Mouse (Mus musculus): Measurements from ENCODE around the gene Clec5a. TPM values are rescaled to one million over a fixed set of nuclear protein-coding genes. Genes with fewer than 3 reads are reported as not detected.
"Not testable (repeated sequence)": the region's sequence is repeated elsewhere in the genome, so short reads cannot be mapped to it uniquely, and the experiment has no call there.

Gene Clec5a
- polyA plus RNA-seq, 1 experiment from 2014 or later, result 1.4 TPM

- Histone ChIP-seq H3K9me3 (ENCODE audit: low read depth, low read length) (no peaks in the 10 kb centered on the region), H3K4me2 (no peak overlapping the region), H3K4me3 (ENCODE audit: low read depth, low read length) (no peak overlapping the region), H3K9ac (no peak overlapping the region), H3K27me3 (ENCODE audit: insufficient read depth, low read length) (no peaks in the 10 kb centered on the region), H3K36me3 (ENCODE audit: insufficient read depth) (no peaks in the 10 kb centered on the region), H3K4me1 (ENCODE audit: insufficient read depth) (no peaks in the 10 kb centered on the region), H3K27ac (ENCODE audit: low read depth) (no peak overlapping the region)
- no peak for ATAC-seq (ENCODE audit: insufficient read depth)
- no peak for DNase-seq
- no peak for TF ChIP-seq CTCF (IDR thresholded peaks at IDR 0.05; ENCODE audit: low read depth)
Measured at GRCm38 (mm10) chr6:40607431-40607830, 21.8 kb upstream of the Clec5a start.

DNA sequence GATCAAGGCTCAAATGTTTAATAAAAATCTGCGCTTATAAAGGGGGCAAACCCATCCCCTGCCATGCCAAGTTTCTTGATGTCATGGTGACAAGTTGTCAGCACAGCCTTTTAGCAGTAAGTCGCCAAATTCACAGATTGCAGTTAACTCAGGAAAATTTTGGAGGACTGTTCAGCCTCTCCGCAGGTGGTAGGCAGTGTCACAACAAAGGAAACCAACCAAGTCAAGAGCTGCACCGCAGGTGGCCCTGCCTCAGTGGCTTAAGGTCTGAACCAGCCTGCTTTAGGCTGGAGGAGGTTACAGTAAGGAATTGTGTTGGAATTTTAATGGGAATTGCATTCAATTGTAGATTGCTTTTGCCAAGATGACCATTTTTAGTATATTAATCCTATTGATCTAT, 12.9 kb upstream of the Clec5a start:
- not testable (repeated sequence) for H3K27me3 ChIP-seq (ENCODE audit: insufficient read depth, low read length); H3K4me3 ChIP-seq (ENCODE audit: low read depth, low read length); H3K27ac ChIP-seq (ENCODE audit: low read depth); H3K4me2 ChIP-seq; H3K9ac ChIP-seq; ATAC-seq (ENCODE audit: insufficient read depth); H3K36me3 ChIP-seq (ENCODE audit: insufficient read depth); H3K4me1 ChIP-seq (ENCODE audit: insufficient read depth); H3K9me3 ChIP-seq (ENCODE audit: low read depth, low read length); DNase-seq
- 29% methylated on average over 4 of the region's 4 CpGs for WGBS

- TF ChIP-seq CTCF (IDR thresholded peaks at IDR 0.05; ENCODE audit: low read depth), result no peak
- no peak overlapping the region for H3K4me3 ChIP-seq (ENCODE audit: low read depth, low read length)
- no peak for ATAC-seq (ENCODE audit: insufficient read depth)
- no peak overlapping the region for H3K9ac ChIP-seq
- no peaks in the 10 kb centered on the region for H3K36me3 ChIP-seq (ENCODE audit: insufficient read depth)
- WGBS, result 57% methylated on average over 3 of the region's 3 CpGs
- H3K9me3 ChIP-seq (ENCODE audit: low read depth, low read length), result no peaks in the 10 kb centered on the region
- H3K4me2 ChIP-seq, result no peak overlapping the region
- no peaks in the 10 kb centered on the region for H3K4me1 ChIP-seq (ENCODE audit: insufficient read depth)
- no peaks in the 10 kb centered on the region for H3K27me3 ChIP-seq (ENCODE audit: insufficient read depth, low read length)
- DNase-seq, result no peak
- no peak overlapping the region for H3K27ac ChIP-seq (ENCODE audit: low read depth)
Measured at GRCm38 (mm10) chr6:40594804-40595550, 9.4 kb upstream of the Clec5a start.

GRCm38 (mm10) chr6:40588346-40588745, 2.7 kb upstream of the Clec5a start:
- Histone ChIP-seq H3K36me3 (ENCODE audit: insufficient read depth) (no peaks in the 10 kb centered on the region), H3K4me2 (no peak overlapping the region), H3K27ac (ENCODE audit: low read depth) (no peak overlapping the region), H3K27me3 (ENCODE audit: insufficient read depth, low read length) (no peaks in the 10 kb centered on the region), H3K4me3 (ENCODE audit: low read depth, low read length) (no peak overlapping the region), H3K4me1 (ENCODE audit: insufficient read depth) (no peaks in the 10 kb centered on the region), H3K9me3 (ENCODE audit: low read depth, low read length) (no peaks in the 10 kb centered on the region), H3K9ac (no peak overlapping the region)
- 88% methylated on average over 2 of the region's 2 CpGs for WGBS
- DNase-seq, result no peak
- no peak for ATAC-seq (ENCODE audit: insufficient read depth)
- no peak for TF ChIP-seq CTCF (IDR thresholded peaks at IDR 0.05; ENCODE audit: low read depth)

- no peak overlapping the region for H3K9ac ChIP-seq
- H3K4me3 ChIP-seq (ENCODE audit: low read depth, low read length), result no peak overlapping the region
- no peak overlapping the region for H3K27ac ChIP-seq (ENCODE audit: low read depth)
- no peak for DNase-seq
- H3K9me3 ChIP-seq (ENCODE audit: low read depth, low read length), result no peaks in the 10 kb centered on the region
- no peaks in the 10 kb centered on the region for H3K27me3 ChIP-seq (ENCODE audit: insufficient read depth, low read length)
- 86% methylated on average over 6 of the region's 6 CpGs for WGBS
- no peak for TF ChIP-seq CTCF (IDR thresholded peaks at IDR 0.05; ENCODE audit: low read depth)
- no peak for ATAC-seq (ENCODE audit: insufficient read depth)
- no peaks in the 10 kb centered on the region for H3K36me3 ChIP-seq (ENCODE audit: insufficient read depth)
- no peaks in the 10 kb centered on the region for H3K4me1 ChIP-seq (ENCODE audit: insufficient read depth)
- H3K4me2 ChIP-seq, result no peak overlapping the region
Measured at GRCm38 (mm10) chr6:40584336-40584735, 1.3 kb downstream of the Clec5a start.

DNA sequence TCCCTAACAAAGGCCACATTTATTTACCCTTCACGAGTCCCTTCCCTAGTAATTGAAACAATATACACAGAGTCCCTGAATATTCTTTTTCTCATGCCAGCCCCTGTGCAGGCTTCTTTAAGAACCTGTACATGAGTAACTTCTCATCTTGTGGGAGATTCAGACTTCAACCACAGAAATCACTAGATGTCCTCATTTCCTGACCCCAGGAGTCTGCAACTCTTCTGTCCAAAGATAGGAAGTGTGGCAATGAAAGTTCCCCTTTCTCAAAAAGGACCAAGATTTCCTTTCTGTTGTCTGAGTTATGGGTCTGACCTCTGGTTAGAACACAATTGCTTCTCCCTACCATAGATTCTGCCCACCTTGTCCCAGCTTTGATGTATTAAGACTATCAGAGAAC, 9.3 kb downstream of the Clec5a start:
- DNase-seq, result no peak
- ATAC-seq (ENCODE audit: insufficient read depth), result no peak
- no peaks in the 10 kb centered on the region for H3K27me3 ChIP-seq (ENCODE audit: insufficient read depth, low read length)
- no peaks in the 10 kb centered on the region for H3K4me1 ChIP-seq (ENCODE audit: insufficient read depth)
- H3K36me3 ChIP-seq (ENCODE audit: insufficient read depth), result no peaks in the 10 kb centered on the region
- no peak overlapping the region for H3K27ac ChIP-seq (ENCODE audit: low read depth)
- H3K4me2 ChIP-seq, result no peak overlapping the region
- H3K9me3 ChIP-seq (ENCODE audit: low read depth, low read length), result no peaks in the 10 kb centered on the region
- 73% methylated on average over 1 of the region's 1 CpGs for WGBS
- TF ChIP-seq CTCF (IDR thresholded peaks at IDR 0.05; ENCODE audit: low read depth), result no peak
- no peak overlapping the region for H3K9ac ChIP-seq
- no peak overlapping the region for H3K4me3 ChIP-seq (ENCODE audit: low read depth, low read length)

DNA sequence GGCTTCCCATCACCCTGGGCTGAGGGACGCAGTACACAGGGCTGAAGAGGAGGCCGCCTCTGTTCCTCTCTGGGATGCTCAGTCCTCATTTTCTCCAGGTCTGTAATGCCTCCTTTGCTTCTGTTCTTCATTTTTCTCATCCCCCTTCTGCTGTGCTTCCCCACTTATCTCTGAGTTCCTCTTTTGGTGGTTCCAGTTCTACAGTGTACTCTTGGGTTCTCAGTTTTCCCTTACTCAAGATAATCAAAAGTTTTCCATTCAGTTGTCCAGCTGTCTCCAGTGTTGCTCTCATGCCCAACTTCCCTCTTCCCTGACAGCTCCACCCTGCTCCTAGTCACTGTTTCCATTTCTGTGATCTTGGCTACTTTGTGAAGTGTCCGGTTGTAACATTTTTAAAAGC, 12.0 kb downstream of the Clec5a start:
- Histone ChIP-seq H3K36me3 (ENCODE audit: insufficient read depth) (no peaks in the 10 kb centered on the region), H3K4me1 (ENCODE audit: insufficient read depth) (no peaks in the 10 kb centered on the region), H3K4me3 (ENCODE audit: low read depth, low read length) (no peak overlapping the region), H3K27ac (ENCODE audit: low read depth) (no peak overlapping the region), H3K4me2 (no peak overlapping the region), H3K27me3 (ENCODE audit: insufficient read depth, low read length) (no peaks in the 10 kb centered on the region), H3K9ac (no peak overlapping the region), H3K9me3 (ENCODE audit: low read depth, low read length) (no peaks in the 10 kb centered on the region)
- 57% methylated on average over 3 of the region's 3 CpGs for WGBS
- no peak for TF ChIP-seq CTCF (IDR thresholded peaks at IDR 0.05; ENCODE audit: low read depth)
- DNase-seq, result no peak
- no peak for ATAC-seq (ENCODE audit: insufficient read depth)

Data from lung, embryonic 14.5 days (tissue).